Mouse (Mus musculus) CH12.LX (cell line): ENCODE data around the gene Ambp. TPM values are rescaled to one million over a fixed set of nuclear protein-coding genes. Genes with fewer than 3 reads are reported as not detected.
A peak's percentile ranks its signal among the peaks of the same experiment; 100 is the strongest.

ENCODE experiments used
- DNase-seq: peaks from one replicate; pipeline ENCODE4 v3.0.0-alpha.2; 2013; ENCODE audit errors: extremely low read depth
- H3K27ac ChIP-seq: 2 replicates; pipeline ENCODE4 v1.5.1; 2012; ENCODE audit warnings: low read depth, mild to moderate bottlenecking, control low read depth, moderate library complexity; ENCODE audit not compliant: insufficient read depth
- H3K27me3 ChIP-seq: replicated peaks from 2 replicates; pipeline ENCODE3; 2012; ENCODE audit warnings: inconsistent platforms
- H3K36me3 ChIP-seq, 2 experiments: replicated peaks in 1 of 2; 2 replicates each; pipeline versions ENCODE3 to v1.6.1; 2012; ENCODE audit warnings: inconsistent platforms in 1 of 2, low read length in 1 of 2, mild to moderate bottlenecking in 1 of 2, mixed read lengths in 1 of 2, moderate library complexity in 1 of 2; ENCODE audit not compliant: control insufficient read depth in 1 of 2, insufficient read depth in 1 of 2
- H3K4me1 ChIP-seq, 2 experiments: 2 replicates each; pipeline ENCODE4 v1.6.1; 2012; ENCODE audit warnings: inconsistent platforms in 1 of 2, moderate library complexity in 1 of 2; ENCODE audit not compliant: insufficient read depth in 2 of 2, control insufficient read depth in 1 of 2
- H3K4me2 ChIP-seq: 2 replicates; pipeline ENCODE4 v1.6.1; 2012; ENCODE audit warnings: low read depth, mild to moderate bottlenecking, control low read depth; ENCODE audit not compliant: poor library complexity, insufficient read depth, severe bottlenecking
- H3K4me3 ChIP-seq, 3 experiments: fragments of 150-350 bp in 1 of 3; sonication (generic) in 1 of 3; replicated peaks in 1 of 3; 2 replicates each; pipeline versions ENCODE3 to v1.5.1; 2011 to 2012; ENCODE audit warnings: low read depth in 2 of 3, low read length in 2 of 3, mild to moderate bottlenecking in 2 of 3, moderate library complexity in 2 of 3, control low read depth in 1 of 3, improper control_type of control experiment in 1 of 3, inconsistent platforms in 1 of 3, mixed read lengths in 1 of 3; ENCODE audit not compliant: poor library complexity in 1 of 3
- H3K79me2 ChIP-seq: replicated peaks from 2 replicates; pipeline ENCODE4 v1.6.1; 2012; ENCODE audit warnings: mild to moderate bottlenecking, moderate library complexity; ENCODE audit not compliant: control insufficient read depth, poor library complexity, insufficient read depth, severe bottlenecking; ENCODE audit errors: extremely low read depth
- H3K9ac ChIP-seq: 2 replicates; pipeline ENCODE4 v1.6.1; 2012; ENCODE audit warnings: low read depth, mild to moderate bottlenecking, control low read depth, moderate library complexity; ENCODE audit not compliant: insufficient read depth
- H3K9me3 ChIP-seq: replicated peaks from 2 replicates; pipeline ENCODE3; 2012; ENCODE audit warnings: low read length, inconsistent platforms, mixed read lengths
- BHLHE40 ChIP-seq: IDR thresholded peaks from 2 replicates; pipeline ENCODE4 v1.6.1; 2011; ENCODE audit warnings: mild to moderate bottlenecking, low read depth, low read length, improper control_type of control experiment
- CHD1 ChIP-seq: IDR thresholded peaks from 2 replicates; pipeline ENCODE4 v1.6.1; 2012; ENCODE audit warnings: low read depth, low read length, improper control_type of control experiment, inconsistent platforms
- CTCF ChIP-seq, 2 experiments: IDR thresholded peaks in 1 of 2; conservative IDR thresholded peaks in 1 of 2; 2 replicates each; pipeline ENCODE4 v1.5.1; 2011 to 2012; ENCODE audit warnings: low read depth in 2 of 2, low read length in 2 of 2, improper control_type of control experiment in 1 of 2, inconsistent platforms in 1 of 2, mild to moderate bottlenecking in 1 of 2, moderate library complexity in 1 of 2
- ELF1 ChIP-seq: IDR thresholded peaks from 2 replicates; pipeline ENCODE4 v1.6.1; 2014; ENCODE audit warnings: low read depth, mild to moderate bottlenecking, inconsistent platforms, low read length, improper control_type of control experiment
- GABPA ChIP-seq: IDR thresholded peaks from 2 replicates; pipeline ENCODE4 v1.6.1; 2012; ENCODE audit warnings: low read depth, low read length, improper control_type of control experiment, inconsistent platforms; ENCODE audit not compliant: insufficient replicate concordance
- HCFC1 ChIP-seq: IDR thresholded peaks from 2 replicates; pipeline ENCODE4 v1.6.1; 2012; ENCODE audit warnings: low read depth, mild to moderate bottlenecking, inconsistent platforms, low read length, improper control_type of control experiment
- IRF4 ChIP-seq: IDR thresholded peaks from 2 replicates; pipeline ENCODE4 v1.6.1; 2014; ENCODE audit warnings: low read depth, mild to moderate bottlenecking, inconsistent platforms, low read length, improper control_type of control experiment
- KAT2A ChIP-seq: IDR thresholded peaks from 2 replicates; pipeline ENCODE4 v1.6.1; 2012; ENCODE audit warnings: low read length, improper control_type of control experiment, inconsistent platforms; ENCODE audit not compliant: insufficient replicate concordance
- MAX ChIP-seq: IDR thresholded peaks from 2 replicates; pipeline ENCODE4 v1.6.1; 2011; ENCODE audit warnings: low read length, improper control_type of control experiment
- MAZ ChIP-seq: IDR thresholded peaks from 2 replicates; pipeline ENCODE4 v1.6.1; 2012; ENCODE audit warnings: low read depth, mild to moderate bottlenecking, inconsistent platforms, low read length, improper control_type of control experiment, moderate library complexity
- MYC ChIP-seq: IDR thresholded peaks from 2 replicates; pipeline ENCODE4 v1.6.1; 2011; ENCODE audit warnings: low read depth, mild to moderate bottlenecking, improper control_type of control experiment, low read length
- NELFE ChIP-seq: IDR thresholded peaks from 2 replicates; pipeline ENCODE4 v1.6.1; 2011; ENCODE audit warnings: low read depth, low read length, improper control_type of control experiment
- POLR2AphosphoS2 ChIP-seq: IDR thresholded peaks from 2 replicates; pipeline ENCODE4 v1.6.1; 2011; ENCODE audit warnings: low read depth, low read length, improper control_type of control experiment
- RAD21 ChIP-seq: IDR thresholded peaks from 2 replicates; pipeline ENCODE4 v1.6.1; 2011; ENCODE audit warnings: low read depth, mild to moderate bottlenecking, low read length, improper control_type of control experiment, moderate library complexity
- RCOR1 ChIP-seq: conservative IDR thresholded peaks from 2 replicates; pipeline ENCODE4 v1.6.1; 2012; ENCODE audit warnings: low read depth, mild to moderate bottlenecking, inconsistent platforms, low read length, improper control_type of control experiment
- SMC3 ChIP-seq: IDR thresholded peaks from 2 replicates; pipeline ENCODE4 v1.6.1; 2011; ENCODE audit warnings: low read depth, low read length, improper control_type of control experiment
- TBP ChIP-seq: conservative IDR thresholded peaks from 2 replicates; pipeline ENCODE4 v1.6.1; 2011; ENCODE audit warnings: low read depth, low read length, improper control_type of control experiment
- TCF12 ChIP-seq: IDR thresholded peaks from 2 replicates; pipeline ENCODE4 v1.6.1; 2014; ENCODE audit warnings: low read depth, mild to moderate bottlenecking, inconsistent platforms, low read length, improper control_type of control experiment
- UBTF ChIP-seq: IDR thresholded peaks from 2 replicates; pipeline ENCODE4 v1.6.1; 2012; ENCODE audit warnings: low read depth, mild to moderate bottlenecking, inconsistent platforms, low read length, improper control_type of control experiment, moderate library complexity
- ZMIZ1 ChIP-seq: IDR thresholded peaks from 2 replicates; pipeline ENCODE4 v1.6.1; 2012; ENCODE audit warnings: low read depth, mild to moderate bottlenecking, inconsistent platforms, low read length, improper control_type of control experiment
- dilution Hi-C: fragments of 300-500 bp; cut with MboI; formaldehyde crosslinking; loops from 2 replicates; pipeline ENCODE4 v1.14.3; 2020; ENCODE audit warnings: low sequenced_read_pairs; ENCODE audit not compliant: extremely low pct_unique_long_range_greater_than_20kb, extremely low pct_ligation_motif_present
- in situ Hi-C: fragments of 300-500 bp; cut with MboI; formaldehyde crosslinking; loops from 3 replicates; pipeline ENCODE4 v1.14.3; 2019; ENCODE audit warnings: low sequenced_read_pairs, low pct_ligation_motif_present, low pct_unique_long_range_greater_than_20kb, mixed read lengths
- polyA plus RNA-seq: library from polyadenylated mRNA; unstranded; fragments of >175 nt; gene quantifications from 2 replicates; pipeline ENCODE4 v1.2.1, GENCODE M21; 2012; ENCODE audit warnings: low read depth; ENCODE audit not compliant: insufficient read length
- total RNA-seq, 2 experiments: library from RNA; depleted of rRNA; stranded (reverse); fragments of 300-350 nt in 1 of 2; fragments of >200 nt in 1 of 2; gene quantifications; 2 replicates each; pipeline ENCODE4 v1.2.3; 2012 to 2014

Ambp gene
- total and polyA plus RNA-seq, 3 experiments: not detected

GRCm38 (mm10) chr4:63151127-63151526, 3.5 kb downstream of the Ambp start:
- no peak overlapping the region for H3K4me3 ChIP-seq
- H3K27me3 ChIP-seq: peaks cover 74% of the 10 kb centered on the region
- H3K27ac ChIP-seq: no peak overlapping the region
- H3K4me1 ChIP-seq: no peaks in the 10 kb centered on the region; a peak in 1 of 4 replicates
- TF ChIP-seq CHD1 (no peak), SMC3 (no peak), BHLHE40 (no peak), RCOR1 (no peak), MAX (no peak), TCF12 (no peak), ELF1 (no peak), ZMIZ1 (no peak), RAD21 (no peak), POLR2AphosphoS2 (no peak), GABPA (no peak), UBTF (no peak), MYC (no peak), HCFC1 (no peak), CTCF (conservative IDR thresholded peaks at IDR 0.05 in 1 of 2, IDR thresholded peaks at IDR 0.05 in 1 of 2; ENCODE audit: low read depth in 2 of 2, low read length in 2 of 2) (no peak), KAT2A (no peak), TBP (no peak), NELFE (no peak), MAZ (no peak), IRF4 (no peak)
- H3K9me3 ChIP-seq: peaks cover 7% of the 10 kb centered on the region
- no peaks in the 10 kb centered on the region for H3K79me2 ChIP-seq
- dilution Hi-C loops (no loop called here), in situ Hi-C loops (no loop called here)
- no peaks in the 10 kb centered on the region for H3K36me3 ChIP-seq
- no peak for DNase-seq
- H3K9ac ChIP-seq: no peak overlapping the region
- H3K4me2 ChIP-seq: no peak overlapping the region

- Histone ChIP-seq H3K9me3 (peaks cover 9% of the 10 kb centered on the region), H3K4me1 (no peaks in the 10 kb centered on the region; a peak in 1 of 4 replicates), H3K9ac (no peak overlapping the region), H3K27me3 (peaks cover 73% of the 10 kb centered on the region), H3K27ac (no peak overlapping the region), H3K79me2 (no peaks in the 10 kb centered on the region), H3K4me3 (no peak overlapping the region), H3K4me2 (no peak overlapping the region), H3K36me3 (no peaks in the 10 kb centered on the region)
- dilution Hi-C loops: no loop called here
- peak; percentile 7 for DNase-seq
- in situ Hi-C loops: loop anchor here (25.0 kb wide), 1 partner anchor 260 kb away; no protein-coding TSS in a partner anchor
- TF ChIP-seq TBP: no peak
- peak; percentile 19 for TF ChIP-seq RAD21
- TF ChIP-seq CTCF (conservative IDR thresholded peaks at IDR 0.05 in 1 of 2, IDR thresholded peaks at IDR 0.05 in 1 of 2; ENCODE audit: low read depth in 2 of 2, low read length in 2 of 2): peak in 1 of 2 experiments; percentile 44; a peak in 3 of 4 replicates
Observed at GRCm38 (mm10) chr4:63147268-63147667, 7.3 kb downstream of the Ambp start.
